Mouse (Mus musculus): ENCODE results near the gene Sar1b.
"Not testable (repeated sequence)": the region's sequence is repeated elsewhere in the genome, so short reads cannot be mapped to it uniquely, and the experiment has no call there.

The Sar1b gene

DNA sequence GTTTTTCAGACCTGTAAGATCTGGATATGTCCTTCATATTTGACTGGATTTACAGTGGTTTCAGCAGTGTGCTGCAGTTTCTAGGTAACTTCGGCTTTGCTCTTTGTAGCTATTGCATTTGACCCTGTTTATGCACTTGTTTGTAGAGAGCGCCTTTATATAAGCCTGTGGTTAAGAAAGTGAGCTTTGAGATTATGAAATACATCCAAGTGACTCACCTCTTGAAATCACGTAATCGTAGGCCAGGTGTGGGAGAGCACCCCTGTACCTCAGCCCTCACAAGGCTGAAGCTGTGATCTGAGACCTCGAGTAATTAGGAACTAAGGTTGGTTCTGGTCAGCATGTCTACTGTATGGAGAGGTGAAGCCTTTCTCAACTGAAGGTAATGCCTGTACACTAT, 14.0 kb downstream of the Sar1b start:
- DNase-seq (ENCODE audit: low spot score): no peak

DNA sequence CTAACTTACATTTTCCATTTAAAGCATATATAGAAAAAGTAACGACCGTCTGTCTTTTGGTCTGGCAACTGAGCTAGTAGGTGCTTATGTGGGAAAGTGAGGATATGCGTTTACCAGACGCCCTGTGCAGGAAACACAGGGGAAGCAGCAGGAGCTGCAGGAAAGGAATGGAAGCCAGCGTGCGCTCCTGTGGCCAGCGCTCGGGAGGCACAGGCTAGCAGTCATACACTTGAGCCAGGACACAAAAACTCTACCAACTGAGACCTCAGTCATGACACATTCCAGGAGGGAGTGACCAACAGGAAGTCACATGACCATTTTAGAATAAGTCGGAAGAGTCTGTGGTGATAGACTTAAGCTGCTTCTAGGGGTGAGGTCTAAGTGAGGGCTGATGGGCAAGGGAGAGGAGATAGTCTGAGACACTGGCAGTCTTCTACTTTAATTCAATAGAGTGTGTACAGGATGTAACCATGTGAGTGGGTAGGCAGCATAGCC, 17.3 kb downstream of the Sar1b start:
- DNase-seq (ENCODE audit: low spot score): no peak

DNA sequence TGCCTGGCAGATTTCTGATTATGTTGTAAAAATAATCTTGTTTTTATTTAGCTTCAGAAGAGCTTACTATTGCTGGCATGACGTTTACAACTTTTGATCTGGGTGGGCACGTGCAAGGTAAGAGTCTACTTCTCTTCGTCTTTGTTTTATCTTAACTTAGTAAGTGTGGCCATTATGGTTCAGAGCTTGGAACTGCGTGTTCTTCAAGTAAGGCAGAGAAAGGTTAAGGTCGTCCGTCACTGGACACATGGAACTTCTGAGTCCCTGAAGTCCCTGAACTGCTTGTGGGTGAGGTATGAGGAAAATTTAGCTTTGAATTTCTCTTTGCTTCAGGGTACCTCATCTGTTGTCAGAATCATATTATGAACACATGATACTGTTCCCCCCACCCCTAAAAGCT, 19.2 kb downstream of the Sar1b start:
- DNase-seq (ENCODE audit: low spot score): no peak

DNA sequence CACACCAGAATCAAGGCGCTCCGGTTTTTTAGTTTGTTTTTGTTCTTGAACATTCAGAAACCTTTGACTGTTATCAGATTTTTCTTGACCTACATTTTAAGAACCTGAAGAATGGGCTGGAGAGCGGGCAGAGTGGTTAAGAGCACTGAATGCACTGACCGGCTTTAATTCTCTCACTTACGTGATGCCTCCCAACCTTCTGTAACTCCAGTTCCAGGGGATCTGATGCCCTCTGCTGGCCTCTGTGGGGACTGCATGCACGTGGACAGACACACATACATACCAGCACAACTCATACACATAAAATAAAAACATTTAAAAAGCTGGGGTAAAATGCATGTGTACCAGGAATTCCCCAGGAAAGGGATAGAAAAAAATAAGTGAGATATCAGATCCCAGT, 22.4 kb downstream of the Sar1b start:
- no peak for DNase-seq (ENCODE audit: low spot score)

DNA sequence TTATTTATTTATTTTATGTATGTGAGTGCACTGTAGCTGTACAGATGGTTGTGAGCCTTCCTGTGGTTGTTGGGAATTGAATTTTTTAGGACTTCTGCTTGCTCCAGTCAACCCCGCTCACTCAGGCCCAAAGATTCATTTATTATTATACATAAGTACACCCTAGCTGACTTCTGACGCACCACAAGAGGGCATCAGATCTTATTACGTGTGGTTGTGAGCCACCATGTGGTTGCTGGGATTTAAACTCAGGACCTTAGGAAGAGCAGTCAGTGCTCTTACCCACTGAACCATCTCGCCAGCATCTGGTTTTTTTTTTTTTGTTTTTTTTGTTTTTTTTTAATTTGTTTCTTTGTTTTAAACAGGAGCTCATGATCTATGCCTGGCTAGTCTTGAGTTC, 26.2 kb downstream of the Sar1b start:
- not testable (repeated sequence) for DNase-seq (ENCODE audit: low spot score)

DNA sequence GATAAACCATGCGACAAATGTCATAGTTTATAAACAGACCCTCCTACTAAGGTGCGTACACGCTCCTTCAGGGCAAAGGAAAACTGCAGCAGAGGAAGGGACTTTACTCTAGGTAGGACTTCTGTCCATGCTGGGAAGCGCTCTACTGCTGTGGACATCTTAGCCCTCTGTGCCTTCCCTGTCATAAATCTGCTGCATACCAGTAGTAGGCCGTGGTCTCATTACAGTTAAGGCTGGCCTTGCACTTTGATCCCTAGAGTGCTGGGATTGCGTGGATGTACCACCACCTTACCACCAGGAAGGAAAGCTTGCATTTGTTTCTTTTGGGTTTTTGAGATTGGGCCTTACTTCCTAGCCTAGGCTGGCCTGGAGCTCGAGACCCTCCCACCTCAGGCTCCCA, 27.2 kb downstream of the Sar1b start:
- DNase-seq (ENCODE audit: low spot score): no peak

DNA sequence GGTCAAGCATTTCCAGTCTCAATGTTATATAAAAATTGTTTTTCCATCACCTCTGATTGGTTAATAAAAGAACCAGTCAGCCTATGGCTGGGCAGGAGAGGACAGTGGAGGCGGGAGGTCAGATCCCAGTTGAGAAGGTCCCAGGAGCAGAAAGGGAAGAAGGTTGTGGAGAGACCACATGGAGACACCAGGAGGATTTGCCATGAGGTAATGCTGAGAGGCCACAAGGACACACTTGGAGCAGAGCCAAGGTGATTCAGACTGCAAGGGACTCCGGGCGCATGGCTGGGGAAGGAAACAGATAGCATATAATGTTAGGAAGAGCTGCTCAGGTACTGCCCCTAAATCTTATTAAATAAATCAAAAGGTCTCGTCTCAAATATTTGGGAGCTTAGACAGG, 32.8 kb downstream of the Sar1b start:
- DNase-seq (ENCODE audit: low spot score): no peak

DNA sequence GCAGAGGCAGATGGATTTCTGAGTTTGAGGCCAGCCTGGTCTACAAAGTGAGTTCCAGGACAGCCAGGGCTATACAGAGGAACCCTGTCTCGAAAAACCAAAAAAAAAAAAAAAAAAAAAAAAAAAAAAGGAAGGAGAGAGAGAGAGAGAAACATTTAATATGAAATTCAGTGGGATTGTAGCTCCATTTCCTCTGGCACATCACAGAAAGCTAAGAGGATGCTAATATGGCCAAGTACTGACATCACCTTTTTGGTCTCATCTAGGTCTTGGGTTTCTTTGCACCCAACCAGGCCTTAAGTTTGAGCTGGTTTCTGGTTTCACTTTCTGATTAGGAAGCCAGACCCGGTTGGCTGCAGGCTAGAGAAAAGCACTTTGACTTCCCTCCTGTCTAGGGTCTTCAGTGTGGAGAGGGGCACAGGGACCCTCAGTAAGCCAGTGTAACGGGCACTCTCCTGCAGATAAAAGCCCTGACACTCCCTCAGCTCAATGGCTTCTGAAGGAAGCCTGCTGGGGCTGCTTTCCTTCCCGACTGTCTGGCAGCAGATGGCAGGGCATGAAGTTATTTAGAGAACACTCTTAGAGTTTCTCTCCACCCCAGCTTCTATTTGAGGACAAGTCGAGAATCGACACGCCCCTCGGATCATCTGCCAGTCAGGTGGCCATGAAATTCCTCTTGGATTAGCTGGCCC, 37.3 kb downstream of the Sar1b start:
- DNase-seq (ENCODE audit: low spot score): no peak

DNA sequence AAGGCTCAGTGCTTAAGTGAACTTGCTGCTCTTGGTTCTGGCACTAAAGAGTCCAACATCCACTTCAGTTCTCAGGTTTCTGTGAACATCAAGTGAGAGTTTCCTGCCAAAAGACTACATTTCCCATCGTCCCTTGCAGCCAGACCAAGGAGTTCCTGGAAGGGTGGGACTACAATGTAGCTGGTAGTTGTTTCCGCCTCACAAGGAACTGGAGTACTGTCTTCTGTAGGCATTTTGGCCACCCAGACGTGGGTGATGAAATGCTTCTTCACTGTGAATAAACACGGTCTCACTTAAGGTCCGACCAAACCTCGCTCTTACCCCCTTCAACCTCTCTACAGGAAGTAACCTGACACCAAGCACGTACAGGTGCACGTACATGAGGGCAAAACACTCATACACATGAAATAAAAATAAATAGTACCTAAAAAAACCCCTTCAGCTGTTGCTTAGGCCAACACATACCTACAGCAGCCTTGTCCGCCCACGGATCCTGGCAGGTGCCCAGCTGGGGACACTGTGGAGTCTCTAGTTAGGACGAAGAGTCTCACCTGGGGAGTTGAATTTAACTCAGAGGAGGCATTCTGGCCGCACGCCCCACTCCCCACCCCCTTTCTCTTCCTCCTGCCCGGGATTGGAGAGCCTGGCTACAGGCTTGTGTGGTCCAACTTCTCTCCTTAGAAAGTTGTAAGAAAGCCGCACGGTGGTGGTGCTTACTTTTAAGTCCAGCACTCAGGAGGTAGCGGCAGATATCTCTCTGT, 41.9 kb downstream of the Sar1b start:
- peak; percentile 80 for DNase-seq (ENCODE audit: low spot score)

DNA sequence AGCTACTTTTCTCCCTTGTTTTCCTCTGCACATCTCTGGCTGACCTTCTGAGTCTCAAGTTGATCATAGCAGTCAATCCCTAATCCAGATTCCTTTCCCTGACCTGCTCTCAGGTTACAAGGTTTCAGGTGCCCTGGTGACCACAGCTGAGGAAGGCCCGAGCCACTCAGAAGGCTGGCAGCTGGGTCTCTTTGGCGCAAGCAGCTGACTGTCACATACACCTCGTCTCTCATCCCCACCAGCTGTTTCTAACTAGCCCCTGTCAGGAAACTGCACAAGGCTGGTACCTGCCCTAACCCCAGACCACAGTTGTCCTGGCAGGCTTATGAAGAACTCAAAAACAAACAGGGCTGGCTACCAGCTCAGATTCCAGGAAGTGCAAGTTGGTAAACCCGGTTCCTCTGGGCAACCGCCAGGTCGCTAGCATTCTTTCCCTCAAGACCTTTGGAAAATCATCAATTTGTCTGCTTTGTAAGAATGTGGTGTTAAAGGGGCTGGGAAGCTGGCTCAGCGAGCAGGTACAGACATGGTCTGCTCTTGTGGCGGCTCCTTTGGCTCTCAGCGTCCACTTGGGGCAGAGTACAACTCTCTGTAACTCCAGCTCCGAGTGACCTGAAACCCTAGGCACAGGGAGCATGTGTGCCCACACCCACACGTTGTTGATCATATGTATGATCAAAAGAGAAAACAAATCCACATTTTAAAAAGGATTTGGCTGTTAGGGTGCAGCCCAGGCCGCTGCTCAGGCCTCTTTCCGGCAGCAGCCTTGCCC, 43.8 kb downstream of the Sar1b start:
- no peak for DNase-seq (ENCODE audit: low spot score)

DNA sequence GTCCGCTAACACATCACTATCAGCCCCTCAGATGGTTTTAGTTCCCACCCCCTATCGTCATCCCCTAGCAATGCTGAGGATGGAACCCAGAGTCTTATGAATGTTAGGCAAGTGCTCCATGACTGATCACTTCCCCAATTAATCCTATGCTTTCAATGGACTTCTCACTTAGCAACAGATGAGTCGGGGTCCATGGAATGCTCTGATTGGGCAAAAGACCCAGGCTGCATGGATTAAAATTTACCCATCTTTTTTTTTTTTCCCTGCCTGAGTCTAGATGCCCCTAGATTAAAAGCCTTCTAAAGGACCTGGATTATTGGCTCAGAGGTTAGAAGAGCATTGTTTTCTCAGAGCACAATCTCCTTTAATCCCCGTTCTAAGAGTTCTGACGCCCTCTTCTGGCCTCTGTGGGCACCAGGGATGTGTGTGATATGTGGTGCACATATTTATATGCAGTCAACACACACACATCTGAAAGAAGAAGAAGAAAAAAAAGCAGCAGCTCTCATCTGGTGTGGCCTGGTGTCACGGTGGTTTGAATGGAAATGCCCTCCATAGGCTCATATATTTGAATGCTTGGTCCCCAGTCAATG, 46.2 kb downstream of the Sar1b start:
- DNase-seq (ENCODE audit: low spot score): no peak

DNA sequence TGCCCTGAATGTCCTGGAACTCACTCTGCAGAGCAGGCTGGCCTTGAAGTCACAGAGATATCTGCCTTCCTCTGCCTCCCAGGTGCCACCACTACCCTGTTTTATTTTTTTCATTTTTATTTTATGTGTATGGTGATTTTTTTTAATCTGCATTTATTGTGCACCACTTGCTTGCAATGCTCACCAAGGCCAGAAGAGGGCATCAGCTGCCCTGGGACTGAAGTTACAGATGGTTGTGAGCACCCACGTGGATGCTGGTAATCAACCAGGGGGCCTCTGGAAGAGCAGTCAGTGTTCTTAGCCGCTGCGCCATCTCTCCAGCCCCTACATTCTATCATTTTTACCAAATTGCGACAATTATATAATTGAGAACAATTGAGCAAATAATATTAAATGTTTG, 47.7 kb downstream of the Sar1b start:
- no peak for DNase-seq (ENCODE audit: low spot score)

DNA sequence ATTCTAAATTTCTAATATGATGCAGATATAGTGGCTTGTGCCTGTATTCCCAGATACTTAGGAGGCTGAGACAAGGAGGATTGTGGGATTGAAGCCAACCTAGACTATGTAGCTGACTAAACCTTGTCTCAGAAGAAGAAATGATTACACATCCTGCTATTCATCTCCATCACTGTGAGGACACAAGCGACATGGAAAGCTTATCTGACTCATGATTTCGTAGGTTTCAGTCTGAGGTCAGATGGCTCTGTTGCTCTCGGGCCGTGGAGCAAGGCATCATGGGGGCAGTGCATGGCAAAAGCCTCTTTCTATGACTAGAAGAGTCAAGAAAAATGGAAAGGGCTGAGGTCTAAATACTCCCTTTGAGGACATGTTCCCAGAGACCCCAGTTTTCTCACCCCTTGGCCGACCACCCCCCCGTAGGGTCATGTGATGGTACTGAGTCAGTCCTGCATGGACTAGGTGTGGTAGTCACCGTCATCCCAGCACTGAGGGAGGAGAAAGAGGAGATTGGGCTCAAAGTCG, 48.6 kb downstream of the Sar1b start:
- no peak for DNase-seq (ENCODE audit: low spot score)

DNA sequence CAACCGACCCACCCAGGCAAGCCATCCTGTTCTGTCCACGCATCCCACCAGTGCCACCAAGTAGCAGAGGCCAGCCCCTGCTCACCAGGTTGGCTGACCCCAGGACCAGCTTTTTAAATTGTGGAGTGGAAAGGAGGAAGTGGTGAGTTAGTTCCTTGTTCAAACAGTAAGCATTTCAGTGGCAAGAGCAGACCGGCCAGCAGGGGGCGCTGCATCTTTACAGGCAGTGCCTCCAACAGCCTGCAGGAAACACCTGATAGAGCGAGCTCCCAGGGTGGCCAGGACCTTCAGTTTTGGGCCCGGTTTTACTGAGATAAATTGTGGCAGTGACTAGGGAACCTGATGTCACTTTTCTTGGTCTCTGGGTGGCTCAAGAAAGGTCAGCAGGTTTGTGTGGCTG, 54.3 kb downstream of the Sar1b start:
- DNase-seq (ENCODE audit: low spot score): peak; percentile 75

DNA sequence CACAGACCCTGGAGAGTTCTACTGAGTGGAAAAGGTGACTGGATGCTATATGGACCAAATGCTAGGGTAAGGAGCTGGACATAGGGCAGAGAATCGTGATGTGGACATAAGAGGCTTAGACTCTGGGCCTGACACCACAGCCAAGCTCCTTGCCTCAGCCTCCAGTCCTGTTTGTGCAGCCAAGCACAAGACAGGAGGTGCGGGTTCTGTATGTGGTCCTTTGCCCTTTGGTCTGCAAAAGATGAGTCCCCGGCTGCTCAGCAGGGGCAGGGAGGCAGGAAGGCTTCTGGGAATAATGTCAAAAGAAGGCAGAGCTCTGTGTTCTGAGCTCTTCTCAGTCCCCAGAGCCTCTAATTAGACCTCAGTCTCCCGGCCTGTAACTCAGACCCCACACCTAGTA, 55.4 kb downstream of the Sar1b start:
- DNase-seq (ENCODE audit: low spot score): no peak

DNA sequence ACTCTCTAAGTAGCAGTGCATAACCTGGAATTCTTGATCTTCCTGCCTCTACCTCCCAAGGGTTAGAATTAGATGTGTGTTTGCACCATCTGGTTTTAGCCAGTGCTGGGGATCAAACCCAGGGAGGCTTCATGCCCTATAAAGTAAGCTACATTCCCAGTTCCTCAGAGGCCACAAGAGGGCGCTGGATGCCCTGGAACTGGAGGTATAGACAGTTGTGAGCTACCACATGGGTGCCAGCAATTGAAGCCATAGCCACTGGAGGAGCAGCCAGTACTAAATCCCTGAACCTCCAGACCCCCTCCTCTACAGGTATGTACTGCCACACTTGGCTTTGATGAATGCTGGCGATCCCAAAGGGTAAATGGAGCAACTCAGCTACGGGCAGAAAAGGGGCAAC, 56.5 kb downstream of the Sar1b start:
- DNase-seq (ENCODE audit: low spot score): no peak

DNA sequence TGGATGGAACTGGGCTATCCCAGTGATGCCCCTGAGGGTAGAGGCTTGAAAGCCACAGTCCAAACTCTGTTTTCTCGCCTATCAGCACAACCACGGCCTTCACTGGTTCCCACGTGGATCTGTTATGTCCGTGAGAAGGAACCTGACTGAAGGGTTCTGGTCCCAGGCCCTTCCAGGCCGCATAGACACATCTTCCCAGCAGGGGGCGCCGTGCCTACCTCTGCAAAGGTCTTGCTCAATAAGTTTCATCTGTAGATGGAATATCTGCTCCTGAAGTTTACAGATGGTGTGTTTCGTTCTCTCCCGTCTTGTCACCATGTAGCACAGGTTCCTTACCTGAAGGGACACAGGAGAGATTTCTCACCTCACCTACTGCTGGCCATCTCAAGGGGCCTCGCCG, 57.4 kb downstream of the Sar1b start:
- peak; percentile 59 for DNase-seq (ENCODE audit: low spot score)

DNA sequence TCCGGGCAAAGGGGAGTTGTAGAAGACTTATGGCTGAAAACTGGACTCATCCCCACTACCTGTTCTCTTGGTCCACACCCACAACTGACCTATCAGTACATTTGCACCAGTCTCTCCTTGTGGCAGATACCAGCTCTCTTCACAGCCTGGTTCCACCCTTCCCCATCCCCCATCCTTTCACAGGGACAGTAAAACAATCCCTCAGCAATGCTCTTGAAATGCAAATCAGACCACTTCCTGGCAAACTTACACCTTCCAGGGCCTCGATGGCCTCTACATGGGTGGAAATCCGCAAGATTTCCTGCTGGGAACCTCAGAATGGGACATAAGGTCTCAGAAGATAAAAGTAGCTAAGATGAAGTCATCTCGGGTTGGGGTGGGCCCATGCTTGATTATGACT, 59.2 kb downstream of the Sar1b start:
- DNase-seq (ENCODE audit: low spot score): no peak

DNA sequence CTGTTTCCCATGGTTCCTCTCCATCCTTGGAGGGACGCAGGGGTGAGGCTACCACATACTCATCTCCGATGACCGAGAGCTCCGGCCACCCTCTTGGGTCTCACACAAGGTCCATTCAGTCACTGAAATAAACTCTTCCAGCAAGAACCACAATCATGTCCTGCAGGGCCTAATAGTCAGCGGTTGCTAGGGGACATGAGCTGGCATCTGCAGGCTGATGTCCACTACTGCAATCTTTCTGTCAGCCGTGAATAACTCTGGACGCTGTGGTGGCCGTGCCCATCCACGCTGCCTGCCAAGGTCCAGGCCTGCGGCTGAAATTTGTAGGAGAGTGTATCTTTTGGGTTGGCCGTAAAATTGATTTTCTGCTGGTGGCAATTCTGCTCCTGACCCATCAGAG, 59.8 kb downstream of the Sar1b start:
- no peak for DNase-seq (ENCODE audit: low spot score)

DNA sequence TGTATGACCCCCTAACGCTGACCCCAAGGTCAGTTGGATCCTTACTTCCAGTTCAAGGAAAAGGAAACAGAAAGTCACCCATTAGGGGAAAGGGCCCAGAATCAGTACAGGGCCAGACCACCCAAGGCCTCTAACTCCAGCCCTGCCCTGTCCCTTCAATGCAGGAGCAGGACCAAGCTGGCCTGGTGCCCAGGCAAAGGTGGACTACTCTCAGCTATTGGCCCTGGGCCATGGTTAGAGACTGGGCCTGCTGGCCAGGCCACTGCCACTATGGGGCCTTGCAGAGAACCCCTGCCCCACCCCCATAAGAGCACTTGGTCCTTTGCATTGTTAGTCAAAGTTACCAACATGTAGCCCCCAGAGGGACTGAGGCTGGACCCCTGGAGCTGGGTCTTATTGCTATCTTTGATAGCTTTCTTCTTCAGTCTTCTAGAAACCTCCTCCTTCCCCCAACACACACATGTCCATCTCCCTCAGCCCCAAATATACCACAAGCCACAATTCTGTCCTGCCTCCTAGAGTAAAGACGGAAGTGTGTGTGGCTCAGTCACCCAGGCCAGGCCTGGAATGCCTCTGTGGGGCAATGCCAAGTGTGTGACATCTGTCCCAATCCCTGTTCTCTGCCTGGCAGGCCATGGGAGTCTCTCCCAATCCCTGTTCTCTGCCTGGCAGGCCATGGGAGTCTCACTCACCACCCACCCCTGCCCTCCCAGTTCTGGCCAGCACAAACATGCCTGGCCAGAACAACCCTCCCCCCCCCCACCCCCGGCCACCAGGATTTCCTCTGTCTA, 60.7 kb downstream of the Sar1b start:
- DNase-seq (ENCODE audit: low spot score): no peak

DNA sequence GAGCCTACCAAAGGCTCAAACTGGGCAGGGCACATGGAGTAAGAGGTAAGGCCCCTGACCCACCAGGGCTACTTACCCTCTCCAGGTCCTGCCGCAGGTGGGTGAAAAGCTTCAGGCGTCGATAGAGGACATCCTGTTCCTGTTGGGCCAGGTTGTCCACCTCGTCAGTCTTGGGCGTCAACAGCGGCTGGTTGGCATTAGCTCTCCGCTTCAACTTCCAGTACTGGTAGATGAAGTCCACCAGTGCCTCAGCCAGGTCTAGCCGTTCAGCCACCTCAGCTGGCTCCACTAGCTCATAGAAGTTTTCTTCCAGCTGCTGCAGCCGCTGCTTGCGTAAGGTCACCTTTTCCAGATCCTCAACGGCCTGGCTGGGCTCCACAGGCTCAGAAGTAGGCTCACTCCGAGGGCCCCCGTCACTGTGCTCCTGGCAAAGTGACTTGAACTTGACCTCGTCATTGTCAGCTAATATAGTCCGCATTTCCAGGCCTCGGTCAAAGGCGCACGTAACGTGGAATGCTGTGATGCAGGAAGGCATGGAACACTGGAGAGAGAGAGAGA, 61.5 kb downstream of the Sar1b start:
- no peak for DNase-seq (ENCODE audit: low spot score)
